Mouse (Mus musculus) bone marrow, adult 2 months (tissue): ENCODE measurements around the gene Ceacam18.

Experiments used
- CTCF ChIP-seq: fragments of 200-500 bp; IDR thresholded peaks from 2 replicates; pipeline ENCODE4 v1.5.1; 2011; ENCODE audit warnings: low read length, control low read depth; ENCODE audit not compliant: control insufficient read depth, insufficient read depth
- POLR2A ChIP-seq: fragments of 200-500 bp; IDR thresholded peaks from 2 replicates; pipeline ENCODE4 v1.6.1; 2011; ENCODE audit warnings: low read depth, mild to moderate bottlenecking, control low read depth, low read length, borderline replicate concordance; ENCODE audit not compliant: control insufficient read depth

DNA sequence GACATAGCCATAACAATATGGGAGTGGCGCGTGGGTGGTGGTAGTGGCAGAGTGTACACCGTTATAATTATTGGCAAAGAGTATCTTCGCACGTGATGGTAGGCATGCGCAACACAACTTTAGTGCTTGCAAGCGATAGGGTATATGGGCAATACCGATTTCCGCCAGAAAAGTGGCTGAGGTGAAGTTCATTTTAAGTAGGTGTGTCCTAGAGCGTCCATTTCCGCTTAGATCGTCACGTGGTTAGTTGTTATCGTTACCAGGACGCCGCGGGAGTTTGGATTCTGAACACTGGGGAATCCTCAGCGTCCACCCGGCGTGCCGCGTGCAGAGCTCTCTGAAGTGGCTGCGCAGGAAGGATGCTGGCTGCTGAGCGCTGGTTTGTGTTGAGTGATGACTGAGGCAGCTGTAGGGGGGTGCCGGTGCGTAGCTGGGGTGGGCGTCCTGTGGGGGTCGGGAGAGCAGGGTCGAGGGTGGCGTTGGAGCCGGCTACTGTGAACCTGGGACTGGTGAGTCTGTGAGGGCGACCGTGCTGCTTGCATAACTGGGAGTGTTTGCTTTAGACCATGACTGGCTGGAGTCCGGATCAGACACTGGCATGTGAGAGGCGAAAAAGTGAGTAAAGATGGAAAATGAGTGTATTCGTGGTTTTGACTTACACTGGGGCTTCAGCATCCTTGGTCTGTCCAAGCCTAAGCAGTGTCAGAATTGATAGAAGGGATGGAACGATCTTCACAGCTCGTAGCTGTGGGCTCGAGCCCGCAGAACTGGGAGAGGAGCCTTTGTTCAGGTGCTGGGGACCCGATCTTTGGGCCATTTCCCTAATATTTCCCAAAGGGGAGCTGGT lies 27.4 kb upstream of the Ceacam18 start, which contains the start of gene Zfp819:
- TF ChIP-seq CTCF = no peak
- TF ChIP-seq POLR2A = no peak
